Mouse (Mus musculus) brain, embryonic 14.5 days (tissue): ENCODE measurements around the gene Pts.

Experiments used
- CTCF ChIP-seq: fragments of 200-500 bp; IDR thresholded peaks from 2 replicates; pipeline ENCODE4 v1.5.1; 2012; ENCODE audit warnings: inconsistent platforms, mild to moderate bottlenecking, moderate library complexity, borderline replicate concordance; ENCODE audit not compliant: insufficient read depth, insufficient read length; ENCODE audit errors: extremely low read depth
- POLR2A ChIP-seq: fragments of 200-500 bp; IDR thresholded peaks from 2 replicates; pipeline ENCODE4 v1.6.1; 2012; ENCODE audit warnings: mild to moderate bottlenecking, inconsistent platforms, borderline replicate concordance; ENCODE audit not compliant: poor library complexity, insufficient read depth, insufficient read length, severe bottlenecking; ENCODE audit errors: extremely low read depth

DNA sequence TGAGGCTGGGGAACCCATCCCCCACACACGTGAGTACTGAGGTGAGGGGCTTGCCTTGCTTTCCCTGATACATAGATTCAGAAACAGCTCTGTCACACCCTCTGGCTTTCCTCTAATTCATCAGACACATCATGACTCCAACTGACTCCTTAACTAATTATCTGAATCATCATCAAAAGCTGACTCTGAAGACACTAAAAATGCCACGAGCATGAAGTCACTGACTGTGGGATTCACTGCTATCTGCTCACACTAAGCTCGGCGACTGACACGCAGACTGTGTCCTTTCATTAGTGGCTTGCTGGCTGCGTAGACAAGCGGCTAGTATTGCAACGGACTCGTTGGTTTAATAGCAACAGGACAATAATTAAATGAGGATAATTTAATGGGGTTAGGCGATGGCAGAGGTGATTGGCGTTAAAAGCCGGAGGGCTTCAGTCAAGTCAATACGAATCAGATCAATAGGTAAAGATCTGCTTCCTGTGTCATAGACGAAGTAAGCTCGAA is 28.0 kb downstream of the Pts start:
- TF ChIP-seq CTCF (no peak), POLR2A (no peak)
